Mouse (Mus musculus) gastrocnemius, postnatal 25 days (tissue): ENCODE measurements around the gene Srf. TPM values are rescaled to one million over a fixed set of nuclear protein-coding genes. Genes with fewer than 3 reads are reported as not detected.
"Not testable (repeated sequence)": the region's sequence is repeated elsewhere in the genome, so short reads cannot be mapped to it uniquely, and the experiment has no call there.

ENCODE experiments used
- DNase-seq: peaks from one replicate; pipeline ENCODE4 v3.0.0; 2022
- long read RNA-seq, 2 experiments: library from polyadenylated mRNA; stranded (forward); transcript quantifications; one replicate each; pipeline ENCODE4 v2.0.0; 2021
- total RNA-seq, 2 experiments: library from RNA; stranded (reverse); gene quantifications; 1 replicate in 1 of 2; 2 replicates in 1 of 2; pipeline ENCODE4 v1.2.3; 2021

The Srf gene
- total RNA-seq, result 10 to 100 TPM; 64.6 to 85.8 TPM
- long read RNA-seq, experiment 1, transcript Srf-203 (3 exons, 637 nt), result major isoform, 7 of 58 reads
- long read RNA-seq, experiment 1, transcript Srf-201 (7 exons, 2,616 nt), result minor isoform, 6 of 58 reads
- long read RNA-seq, experiment 1, partial matches to known transcripts, result 27 of 58 reads
- long read RNA-seq, experiment 1, other reads (novel, unspliced or antisense), result 18 of 58 reads
- long read RNA-seq, experiment 2, transcript Srf-201 (7 exons, 2,616 nt), result major isoform, 13 of 60 reads
- long read RNA-seq, experiment 2, transcript Srf-203 (3 exons, 637 nt), result minor isoform, 5 of 60 reads
- long read RNA-seq, experiment 2, partial matches to known transcripts, result 26 of 60 reads
- long read RNA-seq, experiment 2, other reads (novel, unspliced or antisense), result 16 of 60 reads

- DNase-seq, result peak; percentile 97
Observed at GRCm38 (mm10) chr17:46555673-46556583, at the start of gene Srf. Gene Srf, minus strand, starts transcription at chr17:46556175.

GRCm38 (mm10) chr17:46605126-46605525 lies 49.2 kb upstream of the Srf start:
- DNase-seq, result no peak

GRCm38 (mm10) chr17:46603229-46603628 lies 47.3 kb upstream of the Srf start:
- DNase-seq, result no peak

GRCm38 (mm10) chr17:46602212-46602611 lies 46.2 kb upstream of the Srf start:
- DNase-seq, result no peak

- DNase-seq, result no peak
Observed at GRCm38 (mm10) chr17:46600569-46600968, 44.6 kb upstream of the Srf start.

DNA sequence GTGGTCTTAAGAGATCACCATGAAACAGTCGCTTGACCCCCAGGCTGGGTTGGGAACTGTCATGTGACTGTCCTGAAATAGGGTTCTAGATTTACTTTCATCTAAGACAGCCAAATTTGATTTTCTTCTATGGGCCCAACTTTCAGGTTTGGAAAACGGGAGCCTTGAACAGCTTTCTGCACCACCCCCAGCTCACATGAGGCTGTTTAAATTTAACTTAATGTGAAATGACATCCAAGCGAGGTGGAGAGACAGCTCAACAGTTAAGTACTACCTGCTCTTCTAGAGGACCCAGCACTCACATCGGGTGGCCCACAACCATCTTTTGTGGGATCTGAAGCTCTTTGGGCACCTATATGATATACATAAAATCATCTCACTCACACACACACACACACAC lies 43.0 kb upstream of the Srf start:
- DNase-seq, result no peak

DNA sequence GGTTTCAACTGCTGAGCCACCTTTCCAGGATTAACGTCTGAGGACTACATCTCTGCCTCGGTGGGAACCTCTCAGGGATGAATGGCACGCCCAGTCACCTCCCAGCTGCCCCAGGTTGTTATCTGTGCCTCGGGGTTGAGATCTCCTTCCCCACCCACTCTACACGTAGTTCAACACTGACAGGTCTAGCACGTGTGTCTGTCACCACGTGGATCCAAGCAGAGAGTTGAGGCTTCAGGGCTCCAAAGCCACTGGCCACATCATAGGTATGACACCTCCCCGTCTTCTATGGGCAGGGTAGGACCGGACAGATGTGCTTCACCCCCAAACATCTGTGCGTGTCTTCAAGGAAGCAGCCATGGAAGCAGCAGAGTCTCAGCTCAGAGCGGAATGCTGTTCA lies 42.0 kb upstream of the Srf start:
- no peak for DNase-seq

- no peak for DNase-seq
Observed at GRCm38 (mm10) chr17:46595336-46595735, 39.4 kb upstream of the Srf start.

DNA sequence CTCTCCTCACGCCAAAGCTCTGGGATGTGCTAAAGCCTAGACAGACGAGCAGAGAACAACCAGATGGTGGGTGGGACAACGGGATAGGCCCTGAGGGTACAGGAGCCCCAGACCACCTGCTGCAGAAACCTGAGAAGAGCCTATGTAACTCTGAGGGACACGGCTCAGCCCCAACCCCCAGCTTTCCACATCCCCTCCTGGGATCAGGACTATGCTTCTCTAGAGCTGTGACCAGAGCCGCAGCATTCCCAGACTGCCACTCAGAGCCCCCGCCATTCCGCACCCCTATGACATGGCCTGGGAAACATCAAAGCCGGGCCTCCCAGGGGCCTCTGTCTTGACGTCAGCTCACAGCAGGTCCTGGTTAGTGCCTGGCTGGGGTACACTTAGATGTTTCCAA lies 38.6 kb upstream of the Srf start:
- no peak for DNase-seq

- DNase-seq, result no peak
Observed at GRCm38 (mm10) chr17:46593124-46593523, 37.1 kb upstream of the Srf start.

DNA sequence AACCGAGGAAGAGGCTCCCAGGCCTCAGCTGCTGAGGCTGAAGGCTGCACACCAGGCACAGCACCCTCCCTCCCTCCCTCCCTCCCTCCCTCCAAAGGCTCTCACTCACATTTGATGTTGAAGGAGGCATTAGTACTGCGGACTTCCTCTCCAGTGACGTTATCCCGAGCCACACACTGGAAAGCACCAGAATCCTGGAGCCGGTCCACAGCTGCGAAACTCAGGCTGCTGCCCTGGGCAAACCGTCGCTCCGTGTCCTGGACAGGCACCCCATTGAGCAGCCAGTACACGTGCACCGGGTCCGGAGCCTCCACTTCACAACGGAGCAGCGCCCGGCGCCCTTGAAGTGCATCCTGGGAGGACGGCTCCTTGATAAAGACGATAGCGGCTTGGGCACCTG lies 35.4 kb upstream of the Srf start:
- no peak for DNase-seq

- DNase-seq, result no peak
Observed at GRCm38 (mm10) chr17:46590439-46590838, 34.5 kb upstream of the Srf start.

DNA sequence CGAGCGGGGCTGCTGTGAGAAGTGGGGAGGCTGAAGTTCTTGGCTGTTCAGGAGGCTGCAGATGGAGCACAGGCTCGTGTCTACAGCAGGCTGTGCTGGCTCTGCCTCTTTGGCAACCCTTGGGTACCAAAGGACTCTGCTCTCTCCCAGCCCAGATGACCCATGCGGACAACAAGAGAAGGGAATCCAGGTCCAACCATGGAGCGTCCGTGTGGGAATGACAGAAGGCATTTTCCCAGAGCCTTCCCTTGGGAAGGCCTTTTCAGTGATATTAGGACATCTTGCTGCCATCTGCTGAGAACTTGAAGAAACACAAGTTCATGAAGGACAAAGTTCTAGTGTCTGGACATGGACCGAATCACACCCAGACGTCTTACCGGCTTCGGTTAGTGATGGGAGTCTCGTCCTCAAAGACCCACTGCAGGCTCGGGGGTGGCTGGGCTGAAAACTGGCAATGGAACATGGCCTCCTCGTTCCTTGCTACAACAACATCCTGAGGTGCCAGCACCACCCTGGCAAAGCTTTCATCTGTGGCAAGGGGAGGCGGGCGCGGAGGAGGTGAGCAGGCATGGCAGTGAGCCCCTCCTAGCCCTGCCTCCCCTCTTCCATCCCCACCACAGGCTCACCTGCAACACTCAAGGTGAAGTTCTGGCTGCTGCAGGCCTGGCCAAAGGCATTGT lies 33.8 kb upstream of the Srf start:
- no peak for DNase-seq

GRCm38 (mm10) chr17:46588913-46589312 lies 32.9 kb upstream of the Srf start:
- DNase-seq, result no peak

DNA sequence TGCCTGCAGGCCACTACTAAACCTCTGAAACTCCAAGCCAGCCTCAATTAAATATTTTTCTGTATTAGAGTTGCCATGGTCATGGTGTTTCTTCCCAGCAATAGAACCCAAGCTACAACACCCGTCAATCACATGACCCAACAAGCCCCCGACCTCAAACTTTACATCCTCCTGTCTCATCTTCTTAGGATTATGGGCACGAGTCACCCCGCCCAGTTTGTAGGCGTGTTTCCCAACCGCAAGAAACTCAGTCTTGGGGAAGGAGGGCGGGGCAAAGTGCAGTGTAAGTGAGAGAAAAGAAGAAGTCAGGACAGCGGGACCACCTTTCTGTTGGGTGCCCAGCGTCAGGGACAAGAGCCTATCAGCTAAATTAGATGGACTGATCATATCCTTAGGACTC lies 32.2 kb upstream of the Srf start:
- DNase-seq, result no peak

GRCm38 (mm10) chr17:46586327-46586726 lies 30.4 kb upstream of the Srf start:
- no peak for DNase-seq

- DNase-seq, result no peak
Observed at GRCm38 (mm10) chr17:46578650-46579049, 22.7 kb upstream of the Srf start.

GRCm38 (mm10) chr17:46576070-46576469 lies 20.1 kb upstream of the Srf start:
- no peak for DNase-seq

DNA sequence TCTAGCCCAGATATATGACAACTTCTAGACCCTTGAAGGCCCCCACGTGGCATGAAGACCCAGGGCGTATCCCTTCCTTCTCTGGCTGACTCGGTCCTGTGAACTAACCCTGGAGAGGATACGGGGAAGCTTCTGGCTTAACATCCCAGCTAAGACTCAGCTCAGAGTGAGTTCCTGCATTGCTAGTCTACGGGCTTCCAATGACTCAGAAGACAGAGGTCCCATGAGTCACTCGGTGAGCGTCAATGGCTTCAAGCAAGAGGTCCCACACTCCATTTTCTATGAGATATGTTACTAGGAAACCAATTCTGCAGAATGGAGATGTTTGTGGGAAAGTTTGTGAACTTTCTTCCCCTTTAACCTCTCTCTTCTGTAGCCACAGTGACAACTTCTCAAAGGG lies 18.6 kb upstream of the Srf start:
- no peak for DNase-seq

DNA sequence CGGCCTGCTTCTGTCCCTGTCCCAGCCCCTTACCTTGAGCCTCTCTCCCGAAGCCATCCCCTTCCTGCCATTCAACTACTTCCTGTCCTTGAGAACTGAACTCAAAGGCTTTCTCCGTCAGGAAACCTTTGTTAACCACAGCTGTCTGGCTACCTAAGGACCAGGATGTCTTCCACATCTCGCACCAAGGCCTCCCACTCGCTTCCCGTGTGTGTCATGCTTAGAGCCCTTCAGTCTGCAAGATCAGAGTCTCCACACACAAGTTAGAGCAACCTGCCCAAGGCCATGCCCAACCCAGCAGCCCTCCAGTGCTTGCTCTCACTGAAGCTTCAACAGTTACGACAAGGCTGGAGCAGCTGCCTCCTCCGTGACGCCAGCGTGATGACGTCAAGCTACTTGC lies 15.0 kb upstream of the Srf start:
- DNase-seq, result no peak

DNA sequence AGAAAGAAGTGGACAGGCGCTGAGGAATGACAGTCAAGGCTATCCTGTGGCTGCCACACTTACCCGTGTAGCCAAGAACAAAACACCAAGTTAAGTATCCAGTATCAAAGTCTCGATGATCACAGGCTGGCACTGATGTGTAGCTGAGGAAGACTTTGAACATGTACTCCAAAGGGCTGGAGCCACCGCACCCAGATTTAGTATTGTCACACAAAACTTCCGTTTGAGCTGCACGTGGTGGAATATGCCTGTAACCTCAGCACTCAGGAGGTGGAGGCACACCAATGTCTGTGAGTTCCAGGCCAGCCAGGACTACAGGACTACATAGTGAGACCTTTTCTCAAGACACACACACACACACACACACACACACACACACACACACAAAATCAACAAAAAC lies 3.2 kb upstream of the Srf start:
- DNase-seq, result no peak

DNA sequence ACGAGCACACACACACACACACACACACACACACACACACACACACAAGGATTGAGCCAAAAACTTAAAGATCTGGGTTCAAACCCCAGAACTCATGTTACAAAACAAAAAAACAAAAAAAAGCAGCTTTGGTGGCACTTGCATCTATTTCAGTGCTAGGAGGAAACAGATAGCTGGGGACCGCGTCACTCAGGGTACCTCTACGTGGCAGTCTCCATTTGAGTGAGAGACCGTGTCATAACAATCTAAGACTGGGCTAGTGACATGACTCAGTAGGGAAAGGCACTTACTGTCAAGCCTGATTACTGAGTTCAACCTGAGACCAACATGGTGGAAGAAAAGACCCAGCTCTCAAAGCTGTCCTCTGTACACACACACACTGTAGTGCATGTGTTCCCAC lies 2.2 kb upstream of the Srf start:
- no peak for DNase-seq

GRCm38 (mm10) chr17:46557321-46557720 lies 1.3 kb upstream of the Srf start:
- not testable (repeated sequence) for DNase-seq
